Mouse (Mus musculus) liver, embryonic 13.5 days (tissue): ENCODE measurements around the gene Cst9. TPM values are rescaled to one million over a fixed set of nuclear protein-coding genes. Genes with fewer than 3 reads are reported as not detected.

Source experiments
- ATAC-seq: fragments of 200-750 bp; cut with Nextera tagmentation; 2 replicates; pipeline ENCODE4 v1.8.0; 2017; ENCODE audit warnings: low read depth, mild to moderate bottlenecking, moderate number of reproducible peaks, moderate library complexity
- DNase-seq: peaks from one replicate; pipeline ENCODE4 v3.0.0; 2022
- H3K27ac ChIP-seq: fragments of 300-500 bp; sonication (generic); 2 replicates; pipeline ENCODE4 v1.5.1; 2015; ENCODE audit warnings: moderate library complexity, mild to moderate bottlenecking, inconsistent platforms
- H3K27me3 ChIP-seq: fragments of 300-500 bp; sonication (generic); 2 replicates; pipeline ENCODE4 v1.6.1; 2015; ENCODE audit warnings: mild to moderate bottlenecking, inconsistent platforms
- H3K36me3 ChIP-seq: fragments of 300-500 bp; sonication (generic); 2 replicates; pipeline ENCODE4 v1.6.1; 2015; ENCODE audit warnings: mild to moderate bottlenecking, inconsistent platforms
- H3K4me1 ChIP-seq: fragments of 300-500 bp; sonication (generic); replicated peaks from 2 replicates; pipeline ENCODE4 v1.6.1; 2015; ENCODE audit warnings: inconsistent platforms
- H3K4me2 ChIP-seq: fragments of 300-500 bp; sonication (generic); 2 replicates; pipeline ENCODE4 v1.6.1; 2015; ENCODE audit warnings: inconsistent platforms, mild to moderate bottlenecking, moderate library complexity
- H3K4me3 ChIP-seq: fragments of 300-500 bp; sonication (generic); replicated peaks from 2 replicates; pipeline ENCODE4 v1.5.1; 2015; ENCODE audit warnings: mild to moderate bottlenecking, inconsistent platforms
- H3K9ac ChIP-seq: fragments of 300-500 bp; sonication (generic); 2 replicates; pipeline ENCODE4 v1.6.1; 2015; ENCODE audit warnings: mild to moderate bottlenecking, inconsistent platforms
- H3K9me3 ChIP-seq: fragments of 300-500 bp; sonication (generic); replicated peaks from 2 replicates; pipeline ENCODE4 v1.6.1; 2016; ENCODE audit warnings: inconsistent platforms
- WGBS: fragments of 180-500 bp; shearing (Covaris S2); methylation state at CpG from one replicate; pipeline ENCODE4 v1.1.7; 2015; ENCODE audit not compliant: insufficient replicate concordance; 5-methylcytosine and 5-hydroxymethylcytosine counted together
- polyA plus RNA-seq: library from polyadenylated mRNA; unstranded; fragments of >200 nt; fragmentation: Nextera tagmentation; extraction: Ambion mirVana; gene quantifications from 2 replicates; pipeline ENCODE4 v1.2.1, GENCODE M21; 2015

Cst9 gene
- polyA plus RNA-seq, 1 experiment from 2014 or later, result 0.40 TPM

GRCm38 (mm10) chr2:148878641-148879130 lies 43.7 kb downstream of the Cst9 start:
- WGBS, result 8% methylated on average over 2 of the region's 2 CpGs
- ATAC-seq, result no peak

GRCm38 (mm10) chr2:148879199-148879598 lies 44.3 kb downstream of the Cst9 start:
- H3K4me2 ChIP-seq, result no peak overlapping the region
- peaks cover 17% of the 10 kb centered on the region for H3K4me1 ChIP-seq
- no peak overlapping the region for H3K4me3 ChIP-seq
- no peaks in the 10 kb centered on the region for H3K36me3 ChIP-seq
- WGBS, result 68% methylated on average over 1 of the region's 1 CpGs
- no peaks in the 10 kb centered on the region for H3K27me3 ChIP-seq
- H3K9me3 ChIP-seq, result no peaks in the 10 kb centered on the region
- H3K27ac ChIP-seq, result no peak overlapping the region
- ATAC-seq (no peak), DNase-seq (no peak)
- H3K9ac ChIP-seq, result no peak overlapping the region

More at GRCm38 (mm10) chr2:148878641-148879130, 43.7 kb downstream of the Cst9 start:
- H3K36me3 ChIP-seq, result no peaks in the 10 kb centered on the region
- no peak for DNase-seq
- H3K27ac ChIP-seq, result no peak overlapping the region
- no peaks in the 10 kb centered on the region for H3K9me3 ChIP-seq
- no peak overlapping the region for H3K4me3 ChIP-seq
- H3K4me2 ChIP-seq, result no peak overlapping the region
- no peaks in the 10 kb centered on the region for H3K27me3 ChIP-seq
- H3K9ac ChIP-seq, result no peak overlapping the region
- H3K4me1 ChIP-seq, result peaks cover 22% of the 10 kb centered on the region

DNA sequence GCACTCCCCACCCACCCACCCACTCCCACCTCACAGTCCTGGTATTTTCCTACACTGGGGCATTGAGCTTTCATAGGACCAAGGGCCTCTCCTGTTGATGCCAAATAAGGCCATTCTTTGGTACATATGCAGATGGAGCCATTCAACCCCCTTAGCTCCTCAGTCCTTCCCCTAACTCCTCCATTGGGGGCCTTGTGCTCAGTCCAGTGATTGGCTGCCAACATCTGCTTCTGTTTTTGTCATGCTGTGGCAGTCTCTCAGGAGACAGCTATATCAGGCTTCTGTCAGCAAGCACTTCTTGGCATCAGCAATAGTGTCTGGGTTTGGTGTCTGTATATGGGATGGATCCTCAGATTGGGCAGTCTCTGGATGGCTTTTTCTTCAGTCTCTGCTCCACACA lies 49.8 kb downstream of the Cst9 start:
- H3K4me2 ChIP-seq, result no peak overlapping the region
- no peak for DNase-seq
- H3K27me3 ChIP-seq, result no peaks in the 10 kb centered on the region
- H3K9me3 ChIP-seq, result no peaks in the 10 kb centered on the region
- no peak for ATAC-seq
- no peaks in the 10 kb centered on the region for H3K4me1 ChIP-seq
- no peak overlapping the region for H3K4me3 ChIP-seq
- no peak overlapping the region for H3K27ac ChIP-seq
- H3K9ac ChIP-seq, result no peak overlapping the region
- no peaks in the 10 kb centered on the region for H3K36me3 ChIP-seq

Other genes starting within 250 kb of the Cst9 start
- gene Nxt1, start 162.5 kb upstream of the Cst9 start, polyA plus RNA-seq, result 64.2 and 70.5 TPM in 2 replicates
- gene Gzf1, start 154.1 kb upstream of the Cst9 start, polyA plus RNA-seq, result 7.3 and 9.2 TPM in 2 replicates
- gene Napb, start 102.7 kb upstream of the Cst9 start, polyA plus RNA-seq, result 0.36 and 0.39 TPM in 2 replicates
- gene Cstl1, start 84.8 kb upstream of the Cst9 start, polyA plus RNA-seq, result not detected in 2 replicates
- gene Cst11, start 63.6 kb upstream of the Cst9 start, polyA plus RNA-seq, result not detected in 2 replicates
- not detected in 2 replicates for gene 8030411F24Rik, start 53.1 kb upstream of the Cst9 start, polyA plus RNA-seq
- not detected in 2 replicates for gene Cst12, start 45.8 kb upstream of the Cst9 start, polyA plus RNA-seq
- gene Cst8, start 36.4 kb upstream of the Cst9 start, polyA plus RNA-seq, result not detected in 2 replicates
- gene Cst13, start 15.1 kb upstream of the Cst9 start, polyA plus RNA-seq, result not detected in 2 replicates
- gene 9230104L09Rik, start 29.9 kb downstream of the Cst9 start, polyA plus RNA-seq, result not detected in 2 replicates
- 128 and 144 TPM in 2 replicates for gene Cst3, start 40.5 kb downstream of the Cst9 start, polyA plus RNA-seq
- gene Gm1330, start 168.1 kb downstream of the Cst9 start, polyA plus RNA-seq, result not detected in 2 replicates
- not detected in 2 replicates for gene Gm10750, start 182.1 kb downstream of the Cst9 start, polyA plus RNA-seq